Mouse (Mus musculus): ENCODE data around the gene Tbl1x.

Gene Tbl1x

GRCm38 (mm10) chrX:77544550-77544949, 33.7 kb downstream of the Tbl1x start:
- DNase-seq (ENCODE audit: low read depth, low spot score) = no peak

DNA sequence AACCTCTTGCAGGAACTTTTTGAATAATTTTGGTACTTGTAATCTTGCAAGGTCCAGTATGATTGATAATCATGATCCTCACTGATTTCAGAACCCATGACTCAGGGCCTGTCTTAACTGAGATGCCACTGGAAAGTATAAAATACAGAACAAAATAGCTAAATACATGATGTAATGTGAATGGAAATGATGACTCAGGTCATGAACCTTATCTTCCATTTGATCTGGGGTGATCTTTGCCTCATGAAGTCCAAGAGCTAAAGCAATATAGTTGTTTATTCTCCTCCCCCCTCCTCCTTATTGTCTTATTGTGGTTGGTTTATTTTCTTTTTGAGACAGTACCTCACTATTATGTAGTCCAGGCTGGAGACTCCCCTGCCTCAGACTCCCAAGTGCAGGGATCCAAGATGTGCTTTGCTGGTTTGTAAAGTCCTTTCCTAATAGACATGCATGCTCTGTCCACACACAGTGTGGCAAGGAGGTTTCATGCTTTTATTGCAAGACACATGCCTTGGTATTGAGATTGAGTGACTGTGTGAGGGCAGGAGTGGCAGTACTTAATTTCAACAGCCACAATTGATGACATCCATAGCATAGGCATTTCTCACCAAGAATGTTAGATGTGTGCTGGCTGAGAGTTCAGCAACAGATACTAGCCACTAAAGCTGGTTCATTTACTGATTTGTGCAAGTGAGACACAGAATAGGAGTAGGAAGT, 34.7 kb downstream of the Tbl1x start:
- no peak for DNase-seq (ENCODE audit: low read depth, low spot score)

- no peak for DNase-seq (ENCODE audit: low read depth, low spot score)
These were observed 35.6 kb downstream of the Tbl1x start for GRCm38 (mm10) chrX:77546448-77546847.

DNA sequence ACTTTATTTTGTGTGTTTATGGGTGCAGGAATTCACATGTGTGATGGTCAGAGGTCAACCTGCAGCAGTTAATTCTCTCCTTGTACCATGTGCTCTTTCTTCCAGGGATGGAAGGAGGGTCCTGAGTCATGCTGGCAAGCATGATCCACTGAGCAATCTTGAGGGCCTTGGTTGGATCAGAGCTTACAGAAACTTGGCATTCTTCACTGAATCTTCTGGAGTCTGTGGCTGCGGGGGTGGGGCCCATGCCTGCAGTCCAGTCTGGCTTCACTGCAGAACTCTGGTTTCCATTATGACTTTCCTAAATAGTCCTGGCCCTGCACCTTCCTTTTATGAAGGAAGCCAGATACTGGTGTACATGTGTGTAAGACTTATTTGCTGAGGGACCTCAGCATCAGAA, 38.1 kb downstream of the Tbl1x start:
- DNase-seq (ENCODE audit: low read depth, low spot score) = no peak

DNA sequence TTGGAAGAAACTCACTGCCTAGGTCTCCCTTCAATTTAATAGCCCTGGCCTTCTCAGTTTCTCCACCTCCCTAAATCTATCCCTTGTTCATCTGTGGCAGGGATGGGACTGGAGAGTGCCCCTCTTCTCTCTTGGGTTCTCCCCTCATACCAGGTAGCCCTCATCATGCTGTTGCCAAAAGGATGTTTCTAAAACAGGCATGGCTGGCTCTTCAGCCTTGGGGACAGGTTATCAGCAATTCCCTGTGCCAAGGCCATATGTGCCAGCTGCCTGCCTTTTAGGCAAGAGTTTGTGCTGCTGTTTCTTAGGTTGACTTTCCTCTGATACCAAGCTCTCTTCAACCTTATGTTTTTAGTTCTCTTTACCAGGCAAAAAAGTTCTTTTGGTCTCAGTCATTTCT, 39.6 kb downstream of the Tbl1x start:
- DNase-seq (ENCODE audit: low read depth, low spot score) = no peak

DNA sequence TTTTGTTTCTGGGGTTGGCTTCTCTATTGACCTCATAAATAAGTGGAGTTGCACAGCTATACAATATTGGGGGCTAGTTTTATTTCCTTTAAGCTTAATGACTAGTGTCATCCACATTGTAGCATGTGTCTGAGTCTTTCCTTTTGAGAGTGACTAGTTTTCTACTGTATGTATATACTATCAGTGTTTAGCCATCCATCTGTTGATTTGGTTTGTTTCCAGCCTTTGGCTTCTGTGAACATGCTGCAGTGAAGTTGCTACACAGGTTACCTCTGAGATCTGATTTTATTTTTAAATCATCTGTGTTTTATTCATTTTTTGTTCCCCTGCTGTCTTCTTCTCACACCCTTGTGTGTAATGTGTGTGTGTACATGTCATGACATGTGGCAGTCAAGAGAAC, 40.5 kb downstream of the Tbl1x start:
- no peak for DNase-seq (ENCODE audit: low read depth, low spot score)

DNA sequence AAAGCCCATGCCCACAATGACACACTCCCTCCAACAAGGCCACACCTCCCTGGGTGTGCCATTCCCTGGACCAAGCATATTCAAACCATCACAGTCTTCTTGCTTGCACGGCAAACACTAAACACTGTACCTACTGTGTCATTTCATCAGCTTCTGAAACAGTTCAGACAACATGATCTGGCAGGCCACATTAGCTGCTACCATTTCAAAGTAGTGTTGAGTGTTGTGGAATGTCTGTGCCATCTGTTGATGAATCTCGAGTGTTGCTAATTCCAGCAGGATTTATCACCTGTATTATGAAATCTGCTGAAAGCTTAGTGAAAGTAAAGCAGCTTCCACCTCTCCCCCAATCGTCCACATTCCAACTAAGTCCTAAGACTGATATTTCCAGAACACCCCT, 41.3 kb downstream of the Tbl1x start:
- DNase-seq (ENCODE audit: low read depth, low spot score) = no peak

DNA sequence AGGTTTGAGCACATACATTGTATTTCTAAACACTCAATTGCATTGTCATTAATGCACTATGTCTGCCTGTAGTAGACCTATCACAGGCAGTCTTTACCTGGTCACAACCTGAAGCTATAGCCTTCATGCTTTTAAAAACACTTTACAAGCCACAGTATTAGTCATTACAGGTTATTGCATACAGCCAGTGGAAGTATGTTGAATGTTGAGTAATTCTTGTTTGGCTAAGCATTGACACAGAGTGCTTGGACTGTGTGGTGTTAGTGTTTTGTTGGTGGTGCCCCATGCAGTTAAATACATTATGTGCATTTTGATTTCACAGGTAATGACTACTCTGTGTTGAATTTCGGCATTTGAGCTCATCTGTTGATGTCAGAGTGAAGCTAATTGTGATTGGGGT, 45.2 kb downstream of the Tbl1x start:
- DNase-seq (ENCODE audit: low read depth, low spot score) = no peak

DNA sequence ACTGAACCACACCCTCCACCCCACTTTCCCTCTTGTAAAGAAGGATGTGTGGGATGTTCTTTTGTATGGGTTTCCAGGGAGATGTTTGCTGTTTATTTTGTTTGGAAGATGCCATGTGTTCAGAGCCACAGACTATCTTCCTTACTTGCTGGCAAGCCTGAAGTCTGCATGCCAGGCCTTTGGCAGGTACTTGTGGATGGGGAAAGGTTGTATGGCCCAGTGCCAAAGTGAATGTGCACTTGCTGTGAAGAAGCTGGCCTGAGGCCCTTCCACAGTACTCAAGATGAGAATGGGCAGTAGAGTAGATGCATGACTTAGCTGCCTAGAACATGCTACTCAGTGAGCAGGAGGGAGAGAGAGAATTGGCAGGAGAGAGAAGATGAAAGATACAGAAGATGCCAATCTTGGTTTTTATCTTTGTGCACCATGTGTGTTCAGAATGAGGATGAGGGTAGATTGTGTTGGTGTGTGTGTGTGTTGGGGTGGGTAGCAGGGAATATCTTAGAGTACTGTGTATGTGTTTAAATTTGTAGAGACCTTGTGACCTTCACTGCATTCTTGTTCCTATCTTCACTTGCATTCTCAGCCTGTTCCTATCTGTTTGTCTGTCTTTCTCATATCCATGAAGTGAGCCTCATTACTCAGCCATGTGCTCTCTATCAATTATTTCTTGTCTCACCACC, 48.5 kb downstream of the Tbl1x start:
- DNase-seq (ENCODE audit: low read depth, low spot score) = no peak

- DNase-seq (ENCODE audit: low read depth, low spot score) = no peak
These were observed 52.8 kb downstream of the Tbl1x start for GRCm38 (mm10) chrX:77563616-77564015.

DNA sequence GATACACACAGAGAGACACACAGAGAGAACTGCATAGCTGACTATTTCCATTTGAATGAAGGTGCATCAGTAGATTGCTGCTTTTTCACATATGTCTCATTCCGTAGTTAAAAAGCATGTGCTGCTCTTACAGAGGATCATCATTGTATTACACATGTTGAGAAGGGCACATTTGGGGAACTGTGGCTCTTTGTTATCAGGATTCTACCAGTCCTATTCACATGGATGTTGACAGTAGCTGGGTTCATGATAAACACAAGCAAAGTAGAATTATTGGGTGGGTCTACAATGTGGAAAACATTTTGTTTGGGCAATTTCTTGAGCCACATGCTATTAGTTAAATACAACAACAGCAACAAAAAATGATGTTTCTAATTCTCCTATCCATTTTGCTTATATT, 55.9 kb downstream of the Tbl1x start:
- DNase-seq (ENCODE audit: low read depth, low spot score) = no peak

DNA sequence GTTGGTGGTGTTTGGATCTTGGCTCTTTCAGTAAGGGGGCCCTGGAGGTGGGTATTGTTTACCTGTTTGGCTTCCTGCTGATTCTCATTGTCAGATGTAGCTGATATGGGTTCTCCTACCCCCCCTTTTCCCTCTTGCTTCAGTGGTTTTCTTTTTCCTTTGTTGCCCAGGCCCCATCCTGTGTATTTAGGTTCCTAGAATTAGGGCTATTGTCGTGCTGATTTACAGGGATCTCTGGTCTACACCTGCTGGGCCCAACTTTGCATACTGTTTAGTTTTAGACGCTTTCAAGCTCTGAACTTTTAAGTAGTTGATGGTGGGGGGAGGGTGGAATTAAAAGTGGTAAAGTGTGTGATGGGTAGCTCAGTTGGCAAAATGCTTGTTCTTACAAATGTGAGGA, 57.2 kb downstream of the Tbl1x start:
- no peak for DNase-seq (ENCODE audit: low read depth, low spot score)

DNA sequence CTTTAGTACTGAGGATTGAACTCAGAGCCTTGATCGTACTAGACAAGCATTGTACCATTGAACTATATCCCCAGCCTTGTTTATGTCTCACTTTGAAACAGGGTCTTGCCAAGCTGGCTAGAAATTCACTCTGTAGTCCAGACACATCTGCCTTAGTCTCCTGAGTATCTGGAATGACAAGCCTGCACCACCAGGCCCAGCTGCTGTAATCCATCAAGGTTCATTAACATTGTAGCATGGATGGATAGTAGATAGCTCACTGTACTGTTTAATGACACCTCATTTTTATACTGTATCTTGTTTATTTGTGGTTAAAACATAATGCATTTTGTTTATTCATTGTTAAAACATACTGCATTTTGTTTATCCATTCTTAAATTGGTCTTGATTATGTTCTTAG, 62.9 kb downstream of the Tbl1x start:
- no peak for DNase-seq (ENCODE audit: low read depth, low spot score)

DNA sequence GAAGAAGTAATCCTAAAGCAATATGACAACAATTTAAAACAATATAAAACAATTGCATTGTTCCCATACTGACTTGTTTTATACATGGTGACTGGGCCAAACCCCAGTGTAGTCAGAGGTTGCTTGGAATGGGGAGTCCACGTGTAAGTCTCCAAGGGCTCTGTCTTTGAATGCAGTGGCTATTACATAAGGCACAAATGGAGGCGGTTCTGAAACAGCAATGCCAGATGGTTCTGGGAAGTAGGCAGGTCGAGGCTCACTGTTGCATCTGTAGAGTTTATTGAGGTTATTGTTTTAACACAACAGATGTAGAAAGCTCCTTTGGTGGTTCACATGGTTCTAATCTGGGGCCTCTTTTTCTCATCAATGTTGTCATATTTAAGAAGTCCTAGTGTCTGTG, 66.3 kb downstream of the Tbl1x start:
- DNase-seq (ENCODE audit: low read depth, low spot score) = no peak

DNA sequence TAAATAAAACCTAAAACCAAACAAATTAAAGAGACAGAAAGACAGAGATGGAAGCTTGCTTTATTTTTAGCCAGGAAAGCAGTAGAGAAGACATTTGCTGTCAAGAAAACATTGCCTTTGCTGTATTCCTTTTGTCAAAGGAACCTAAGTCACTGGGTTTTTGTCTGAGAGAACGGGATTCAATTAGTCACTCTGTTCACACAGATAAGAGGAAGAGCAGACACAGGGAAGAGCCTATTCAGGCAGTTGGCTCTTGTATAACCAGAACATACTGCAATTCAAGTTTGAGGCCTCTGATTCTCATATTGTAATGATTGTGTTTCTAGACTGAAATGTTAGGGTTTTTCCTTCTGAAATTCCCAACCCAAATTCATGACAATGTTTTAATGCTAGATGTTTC, 67.4 kb downstream of the Tbl1x start:
- DNase-seq (ENCODE audit: low read depth, low spot score) = no peak

GRCm38 (mm10) chrX:77579964-77580363, 69.2 kb downstream of the Tbl1x start:
- no peak for DNase-seq (ENCODE audit: low read depth, low spot score)

GRCm38 (mm10) chrX:77585974-77586373, 75.2 kb downstream of the Tbl1x start:
- no peak for DNase-seq (ENCODE audit: low read depth, low spot score)

DNA sequence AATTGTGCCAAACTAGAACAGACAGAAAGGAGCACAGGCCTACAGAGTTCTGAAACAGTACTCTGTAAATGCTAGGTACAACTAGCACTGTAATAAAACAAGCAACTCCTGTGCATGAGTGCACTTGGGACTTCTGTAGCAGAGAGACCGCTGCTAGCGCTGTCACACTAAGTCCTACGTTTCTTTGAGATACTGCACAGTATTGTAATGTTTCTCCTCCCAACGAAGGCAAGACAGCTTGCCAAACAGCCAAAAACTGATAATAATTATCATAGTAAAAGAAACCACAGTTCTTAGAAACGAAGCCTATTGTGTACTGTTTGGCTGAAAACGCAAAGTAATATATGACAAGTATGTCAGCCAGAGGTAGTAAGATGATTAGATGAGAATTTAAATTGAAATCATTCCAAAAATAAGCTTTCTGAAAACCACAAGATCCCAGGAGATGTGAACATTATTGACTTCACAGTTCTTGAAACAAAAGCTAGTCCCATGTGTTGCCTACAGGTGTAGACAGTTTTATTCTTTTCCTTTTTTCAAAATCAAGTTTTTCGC, 83.9 kb downstream of the Tbl1x start:
- DNase-seq (ENCODE audit: low read depth, low spot score) = no peak

- no peak for DNase-seq (ENCODE audit: low read depth, low spot score)
These were observed 86.9 kb downstream of the Tbl1x start for GRCm38 (mm10) chrX:77597674-77598073.

DNA sequence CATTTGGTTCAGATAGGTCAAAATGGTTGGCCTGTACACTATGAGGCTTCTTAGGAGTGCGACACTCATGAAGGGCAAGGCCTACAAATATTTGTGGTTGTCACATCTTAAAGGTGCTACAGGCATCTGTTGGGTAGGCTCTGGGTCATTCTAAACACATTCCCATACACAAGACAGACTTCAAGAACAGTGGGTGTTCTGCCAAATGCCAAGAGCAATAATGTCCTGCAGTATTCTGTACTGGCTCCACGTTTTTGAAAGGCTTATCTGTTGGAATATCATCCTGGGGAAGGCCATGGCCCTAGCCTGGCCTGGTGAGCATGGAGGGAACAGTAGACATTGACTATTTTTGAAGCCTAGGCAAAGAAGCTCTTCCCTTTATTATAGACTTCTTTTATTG, 87.9 kb downstream of the Tbl1x start:
- DNase-seq (ENCODE audit: low read depth, low spot score) = no peak

GRCm38 (mm10) chrX:77603496-77604258, 92.9 kb downstream of the Tbl1x start:
- no peak for DNase-seq (ENCODE audit: low read depth, low spot score)

GRCm38 (mm10) chrX:77607488-77607887, 96.7 kb downstream of the Tbl1x start:
- DNase-seq (ENCODE audit: low read depth, low spot score) = no peak

Measured in mesoderm, embryonic 11.5 days (tissue).